ENCODE assay signal across 7 mouse cellular contexts in genomic region chr11:76216049-76216540, GRCm38 (mm10). TPM values are rescaled to one million over a fixed set of nuclear protein-coding genes. Genes with fewer than 3 reads are reported as not detected.
DNase-seq lines count a peak whose midpoint lies in the region; ATAC-seq lines count a peak whose summit lies in the region.

No protein-coding gene starts in this region.

- DNase-seq in lung, postnatal 36 days, result no peak
- DNase-seq in forebrain, embryonic 10.5 days (ENCODE audit: extremely low spot score, low spot score), result no peak
- no peak for DNase-seq in right cerebral cortex, postnatal 14 days
- no peak for DNase-seq in right cerebral cortex, postnatal 36 days (ENCODE audit: low spot score in 2 of 2)

- no peak overlapping the region for H3K9ac ChIP-seq in lung, embryonic 15.5 days
- no peak overlapping the region; the same call in 1 of the 2 replicates for H3K9ac ChIP-seq in limb, embryonic 12.5 days (replicated peaks)
- H3K9ac ChIP-seq in stomach, embryonic 14.5 days (replicated peaks; ENCODE audit: low read depth, low read length), result no peak overlapping the region

- no peaks in the 10 kb centered on the region for H3K27me3 ChIP-seq in lung, embryonic 15.5 days
- H3K27me3 ChIP-seq in forebrain, embryonic 10.5 days (ENCODE audit: poor library complexity, severe bottlenecking), result no peaks in the 10 kb centered on the region
- no peaks in the 10 kb centered on the region for H3K27me3 ChIP-seq in limb, embryonic 12.5 days
- H3K27me3 ChIP-seq in stomach, embryonic 14.5 days (ENCODE audit: control insufficient read depth, insufficient read depth, low read length), result no peaks in the 10 kb centered on the region

- H3K36me3 ChIP-seq in lung, embryonic 15.5 days, result peaks cover 20% of the 10 kb centered on the region
- H3K36me3 ChIP-seq in forebrain, embryonic 10.5 days (replicated peaks), result peaks cover 71% of the 10 kb centered on the region
- H3K36me3 ChIP-seq in limb, embryonic 12.5 days, result peaks cover 53% of the 10 kb centered on the region
- peaks cover 27% of the 10 kb centered on the region for H3K36me3 ChIP-seq in stomach, embryonic 14.5 days (ENCODE audit: control insufficient read depth, insufficient read depth, low read length)

- peak overlapping the region; percentile 95 for H3K27ac ChIP-seq in lung, embryonic 15.5 days
- peak overlapping the region; percentile 99 for H3K27ac ChIP-seq in forebrain, embryonic 10.5 days
- peak overlapping the region; percentile 95; the same call in 1 of the 2 replicates for H3K27ac ChIP-seq in limb, embryonic 12.5 days
- peak overlapping the region; percentile 97; the same call in 1 of the 2 replicates for H3K27ac ChIP-seq in stomach, embryonic 14.5 days (ENCODE audit: low read length)

- no peak for ATAC-seq in lung, embryonic 15.5 days (ENCODE audit: borderline replicate concordance, extremely low read depth, low FRiP score, low TSS enrichment)
- no peak for ATAC-seq in limb, embryonic 12.5 days (ENCODE audit: insufficient number of reproducible peaks, insufficient read depth, low FRiP score, low TSS enrichment, low read depth)
- ATAC-seq in stomach, embryonic 14.5 days (ENCODE audit: insufficient number of reproducible peaks, insufficient read depth, low FRiP score, low read depth), result no peak

- peak overlapping the region; percentile 88 for H3K4me3 ChIP-seq in lung, embryonic 15.5 days
- peak overlapping the region; percentile 91 for H3K4me3 ChIP-seq in forebrain, embryonic 10.5 days
- H3K4me3 ChIP-seq in limb, embryonic 12.5 days (replicated peaks), result peak overlapping the region; percentile 78
- H3K4me3 ChIP-seq in stomach, embryonic 14.5 days (ENCODE audit: low read depth, low read length), result peak overlapping the region; percentile 81; the same call in 1 of the 2 replicates

- H3K4me1 ChIP-seq in lung, embryonic 15.5 days, result peaks cover 20% of the 10 kb centered on the region; the same call in 1 of the 2 replicates
- peaks cover 32% of the 10 kb centered on the region for H3K4me1 ChIP-seq in forebrain, embryonic 10.5 days
- peaks cover 5% of the 10 kb centered on the region for H3K4me1 ChIP-seq in limb, embryonic 12.5 days (replicated peaks)
- H3K4me1 ChIP-seq in stomach, embryonic 14.5 days (ENCODE audit: control insufficient read depth, insufficient read depth, low read length), result 0 out of 2 replicates have a peak, but pooled peaks cover 4% of the 10 kb centered on the region

- peak overlapping the region; percentile 77 for H3K4me2 ChIP-seq in lung, embryonic 15.5 days
- H3K4me2 ChIP-seq in limb, embryonic 12.5 days, result peak overlapping the region; percentile 71
- peak overlapping the region; percentile 71 for H3K4me2 ChIP-seq in stomach, embryonic 14.5 days (replicated peaks; ENCODE audit: low read depth, low read length)

- 88% methylated on average over 5 of the region's 5 CpGs for WGBS in lung, embryonic 15.5 days
- WGBS in forebrain, embryonic 10.5 days, result 96% methylated on average over 5 of the region's 5 CpGs
- WGBS in limb, embryonic 12.5 days, result 84% methylated on average over 5 of the region's 5 CpGs
- WGBS in stomach, embryonic 14.5 days, result 94% methylated on average over 5 of the region's 5 CpGs

- H3K9me3 ChIP-seq in lung, embryonic 15.5 days, result no peaks in the 10 kb centered on the region
- H3K9me3 ChIP-seq in forebrain, embryonic 10.5 days, result no peaks in the 10 kb centered on the region
- no peaks in the 10 kb centered on the region for H3K9me3 ChIP-seq in limb, embryonic 12.5 days
- no peaks in the 10 kb centered on the region for H3K9me3 ChIP-seq in stomach, embryonic 14.5 days (ENCODE audit: control insufficient read depth, low read depth, low read length)

RNA-seq across cellular contexts. Expression of gene Dbil5, which starts 1.3 kb away (rescaled TPM):
- polyA plus RNA-seq in lung, embryonic 15.5 days (2015; fragmentation: Nextera tagmentation; extraction: Ambion mirVana), result 0.50 and 1.5 TPM in 2 replicates
- 0.53 TPM in 1 of 2 replicates, not detected in the other for polyA plus RNA-seq in forebrain, embryonic 10.5 days (2016; fragmentation: Nextera tagmentation; extraction: Ambion mirVana)
- 0.95 and 1.0 TPM in 2 replicates for polyA plus RNA-seq in limb, embryonic 12.5 days (2016; fragmentation: Nextera tagmentation; extraction: Ambion mirVana)
- 0.49 and 1.3 TPM in 2 replicates for polyA plus RNA-seq in stomach, embryonic 14.5 days (2014; fragmentation: Nextera tagmentation; extraction: Ambion mirVana)

RNA-seq across cellular contexts. Expression of gene Gemin4, which starts 1.4 kb away (rescaled TPM):
- polyA plus RNA-seq in lung, embryonic 15.5 days (2015; fragmentation: Nextera tagmentation; extraction: Ambion mirVana), result 28.3 and 37.0 TPM in 2 replicates
- polyA plus RNA-seq in forebrain, embryonic 10.5 days (2016; fragmentation: Nextera tagmentation; extraction: Ambion mirVana), result 65.6 and 68.5 TPM in 2 replicates
- polyA plus RNA-seq in limb, embryonic 12.5 days (2016; fragmentation: Nextera tagmentation; extraction: Ambion mirVana), result 33.0 and 34.5 TPM in 2 replicates
- polyA plus RNA-seq in stomach, embryonic 14.5 days (2014; fragmentation: Nextera tagmentation; extraction: Ambion mirVana), result 29.1 and 31.8 TPM in 2 replicates

RNA-seq across cellular contexts. Expression of gene Mrm3, which starts 27.4 kb away (rescaled TPM):
- 21.8 and 22.4 TPM in 2 replicates for polyA plus RNA-seq in lung, embryonic 15.5 days (2015; fragmentation: Nextera tagmentation; extraction: Ambion mirVana)
- polyA plus RNA-seq in forebrain, embryonic 10.5 days (2016; fragmentation: Nextera tagmentation; extraction: Ambion mirVana), result 26.3 and 28.1 TPM in 2 replicates
- 23.0 and 23.9 TPM in 2 replicates for polyA plus RNA-seq in limb, embryonic 12.5 days (2016; fragmentation: Nextera tagmentation; extraction: Ambion mirVana)
- polyA plus RNA-seq in stomach, embryonic 14.5 days (2014; fragmentation: Nextera tagmentation; extraction: Ambion mirVana), result 24.4 and 26.3 TPM in 2 replicates

RNA-seq across cellular contexts. Expression of gene Glod4, which starts 27.4 kb away (rescaled TPM):
- 128 and 138 TPM in 2 replicates for polyA plus RNA-seq in lung, embryonic 15.5 days (2015; fragmentation: Nextera tagmentation; extraction: Ambion mirVana)
- polyA plus RNA-seq in forebrain, embryonic 10.5 days (2016; fragmentation: Nextera tagmentation; extraction: Ambion mirVana), result 129 and 134 TPM in 2 replicates
- polyA plus RNA-seq in limb, embryonic 12.5 days (2016; fragmentation: Nextera tagmentation; extraction: Ambion mirVana), result 125 and 136 TPM in 2 replicates
- polyA plus RNA-seq in stomach, embryonic 14.5 days (2014; fragmentation: Nextera tagmentation; extraction: Ambion mirVana), result 135 and 155 TPM in 2 replicates

RNA-seq across cellular contexts. Expression of gene Fam57a, which starts 36.6 kb away (rescaled TPM):
- polyA plus RNA-seq in lung, embryonic 15.5 days (2015; fragmentation: Nextera tagmentation; extraction: Ambion mirVana), result 32.2 and 34.4 TPM in 2 replicates
- 30.9 and 32.3 TPM in 2 replicates for polyA plus RNA-seq in forebrain, embryonic 10.5 days (2016; fragmentation: Nextera tagmentation; extraction: Ambion mirVana)
- 24.2 and 26.6 TPM in 2 replicates for polyA plus RNA-seq in limb, embryonic 12.5 days (2016; fragmentation: Nextera tagmentation; extraction: Ambion mirVana)
- polyA plus RNA-seq in stomach, embryonic 14.5 days (2014; fragmentation: Nextera tagmentation; extraction: Ambion mirVana), result 73.3 and 80.6 TPM in 2 replicates
